Mouse (Mus musculus) adrenal gland, adult 2 months (tissue): ENCODE measurements around the gene Fbxw7. TPM values are rescaled to one million over a fixed set of nuclear protein-coding genes. Genes with fewer than 3 reads are reported as not detected.

Experiments
- polyA plus RNA-seq: library from polyadenylated mRNA; depleted of rRNA; stranded (reverse); fragments of >200 nt; gene quantifications from 2 replicates; pipeline ENCODE4 v1.2.3, GENCODE M21; 2012; rRNA removed
- total RNA-seq, 2 experiments: library from RNA; stranded (reverse); gene quantifications; 2 replicates each; pipeline ENCODE4 v1.2.3; 2021

The Fbxw7 gene
- total and polyA plus RNA-seq, 3 experiments: 2.7 to 17.0 (median 16.6) TPM

Other genes starting within 250 kb of the Fbxw7 start
- 10 to 100 TPM; 50.7 to 52.1 TPM for gene Arfip1, start 232.6 kb upstream of the Fbxw7 start, total RNA-seq
- 4.3 and 6.3 TPM in 2 replicates for gene Arfip1, start 232.6 kb upstream of the Fbxw7 start, polyA plus RNA-seq
- not detected for gene Tigd4, start 221.7 kb upstream of the Fbxw7 start, total RNA-seq
- not detected in 2 replicates for gene Tigd4, start 221.7 kb upstream of the Fbxw7 start, polyA plus RNA-seq
- 1 to 10 TPM; 3.8 to 3.9 TPM for gene Tmem154, start 149.1 kb upstream of the Fbxw7 start, total RNA-seq
- gene Tmem154, start 149.1 kb upstream of the Fbxw7 start, polyA plus RNA-seq: 0.96 and 1.1 TPM in 2 replicates